ENCODE assay signal across 8 mouse cellular contexts in genomic region chr7:140186646-140187620, GRCm38 (mm10). TPM values are rescaled to one million over a fixed set of nuclear protein-coding genes. Genes with fewer than 3 reads are reported as not detected.
DNase-seq lines count a peak whose midpoint lies in the region; ATAC-seq and TF ChIP-seq lines count a peak whose summit lies in the region.

No protein-coding gene starts in this region.

- no peaks in the 10 kb centered on the region for H3K4me1 ChIP-seq in midbrain, postnatal 0 days (ENCODE audit: insufficient read depth, low read length)
- no peaks in the 10 kb centered on the region for H3K4me1 ChIP-seq in midbrain, embryonic 10.5 days
- H3K4me1 ChIP-seq in embryonic facial prominence, embryonic 10.5 days: no peaks in the 10 kb centered on the region
- no peaks in the 10 kb centered on the region for H3K4me1 ChIP-seq in neural tube, embryonic 15.5 days

- H3K36me3 ChIP-seq in midbrain, postnatal 0 days (ENCODE audit: insufficient read depth, low read length): no peaks in the 10 kb centered on the region
- H3K36me3 ChIP-seq in midbrain, embryonic 10.5 days: no peaks in the 10 kb centered on the region
- no peaks in the 10 kb centered on the region for H3K36me3 ChIP-seq in embryonic facial prominence, embryonic 10.5 days (replicated peaks)
- H3K36me3 ChIP-seq in neural tube, embryonic 15.5 days: no peaks in the 10 kb centered on the region

- no peak overlapping the region for H3K4me3 ChIP-seq in midbrain, postnatal 0 days (ENCODE audit: low read depth, low read length)
- no peak overlapping the region for H3K4me3 ChIP-seq in midbrain, embryonic 10.5 days
- H3K4me3 ChIP-seq in embryonic facial prominence, embryonic 10.5 days: no peak overlapping the region
- no peak overlapping the region for H3K4me3 ChIP-seq in neural tube, embryonic 15.5 days (replicated peaks)

- no peaks in the 10 kb centered on the region for H3K27me3 ChIP-seq in midbrain, postnatal 0 days (ENCODE audit: insufficient read depth, low read length)
- H3K27me3 ChIP-seq in midbrain, embryonic 10.5 days (ENCODE audit: low read depth, poor library complexity, severe bottlenecking): no peaks in the 10 kb centered on the region
- H3K27me3 ChIP-seq in embryonic facial prominence, embryonic 10.5 days (replicated peaks; ENCODE audit: low read depth, poor library complexity, severe bottlenecking): no peaks in the 10 kb centered on the region
- H3K27me3 ChIP-seq in neural tube, embryonic 15.5 days (replicated peaks): no peaks in the 10 kb centered on the region

- no peaks in the 10 kb centered on the region for H3K9me3 ChIP-seq in midbrain, postnatal 0 days (ENCODE audit: low read length)
- no peaks in the 10 kb centered on the region for H3K9me3 ChIP-seq in midbrain, embryonic 10.5 days (replicated peaks)
- no peaks in the 10 kb centered on the region for H3K9me3 ChIP-seq in embryonic facial prominence, embryonic 10.5 days
- H3K9me3 ChIP-seq in neural tube, embryonic 15.5 days (replicated peaks): no peaks in the 10 kb centered on the region

- WGBS in midbrain, postnatal 0 days: 59% methylated on average over 18 of the region's 18 CpGs
- 70% methylated on average over 18 of the region's 18 CpGs for WGBS in midbrain, embryonic 10.5 days
- WGBS in embryonic facial prominence, embryonic 10.5 days: 67% methylated on average over 18 of the region's 18 CpGs
- WGBS in neural tube, embryonic 15.5 days: 57% methylated on average over 18 of the region's 18 CpGs

- no peak for ATAC-seq in midbrain, postnatal 0 days (ENCODE audit: low FRiP score)
- no peak for ATAC-seq in monocyte, adult 5-6 weeks (replicated peaks; ENCODE audit: insufficient number of reproducible peaks, low FRiP score, low TSS enrichment, poor library complexity, severe bottlenecking)
- no peak for ATAC-seq in neural tube, embryonic 15.5 days (ENCODE audit: low FRiP score)

- peak; percentile 6 for DNase-seq in adrenal gland, adult 2 months
- no peak for DNase-seq in adrenal gland, postnatal 4 days (ENCODE audit: low spot score in 2 of 2)
- peak; percentile 26 for DNase-seq in midbrain, postnatal 0 days (ENCODE audit: low spot score)
- no peak for DNase-seq in midbrain, embryonic 10.5 days (ENCODE audit: low spot score)
- peak; percentile 11 for DNase-seq in embryonic facial prominence, embryonic 10.5 days (ENCODE audit: low spot score)
- peak; percentile 23 for DNase-seq in liver

- no peak overlapping the region for H3K4me2 ChIP-seq in midbrain, postnatal 0 days (ENCODE audit: low read depth, low read length, poor library complexity, severe bottlenecking)
- no peak overlapping the region for H3K4me2 ChIP-seq in neural tube, embryonic 15.5 days

- H3K27ac ChIP-seq in midbrain, postnatal 0 days (ENCODE audit: low read depth, low read length): no peak overlapping the region
- H3K27ac ChIP-seq in midbrain, embryonic 10.5 days (replicated peaks): no peak overlapping the region
- H3K27ac ChIP-seq in embryonic facial prominence, embryonic 10.5 days (replicated peaks): no peak overlapping the region
- no peak overlapping the region for H3K27ac ChIP-seq in neural tube, embryonic 15.5 days (replicated peaks)

- peak; percentile 64 for TF ChIP-seq CTCF in midbrain, postnatal 0 days (IDR thresholded peaks at IDR 0.05)

- H3K9ac ChIP-seq in midbrain, postnatal 0 days (replicated peaks; ENCODE audit: low read length, poor library complexity, severe bottlenecking): no peak overlapping the region
- no peak overlapping the region for H3K9ac ChIP-seq in neural tube, embryonic 15.5 days (replicated peaks)

RNA-seq across cellular contexts. Expression of gene Olfr523, which starts 13.9 kb away (rescaled TPM):
- total RNA-seq in adrenal gland, adult 2 months (2021): not detected
- not detected in 2 replicates for polyA plus RNA-seq in adrenal gland, adult 2 months (2012; rRNA removed)
- not detected for total RNA-seq in adrenal gland, postnatal 4 days (2021)
- total RNA-seq in midbrain, postnatal 0 days (2014; rRNA removed): not detected in 2 replicates
- 0.05 TPM in 1 of 2 replicates, not detected in the other for polyA plus RNA-seq in midbrain, postnatal 0 days (2015; fragmentation: Nextera tagmentation; extraction: Ambion mirVana)
- not detected in 2 replicates for polyA plus RNA-seq in midbrain, embryonic 10.5 days (2016; fragmentation: Nextera tagmentation; extraction: Ambion mirVana)
- polyA plus RNA-seq in embryonic facial prominence, embryonic 10.5 days (2016; fragmentation: Nextera tagmentation; extraction: Ambion mirVana): not detected in 2 replicates
- total RNA-seq in monocyte, adult 5-6 weeks (2017): not detected in 3 replicates
- not detected in 2 replicates for polyA plus RNA-seq in neural tube, embryonic 15.5 days (2015; fragmentation: Nextera tagmentation; extraction: Ambion mirVana)

RNA-seq across cellular contexts. Expression of gene Olfr524, which starts 18.8 kb away (rescaled TPM):
- not detected for total RNA-seq in adrenal gland, adult 2 months (2021)
- polyA plus RNA-seq in adrenal gland, adult 2 months (2012; rRNA removed): not detected in 2 replicates
- total RNA-seq in adrenal gland, postnatal 4 days (2021): not detected
- total RNA-seq in midbrain, postnatal 0 days (2014; rRNA removed): not detected in 2 replicates
- not detected in 2 replicates for polyA plus RNA-seq in midbrain, postnatal 0 days (2015; fragmentation: Nextera tagmentation; extraction: Ambion mirVana)
- polyA plus RNA-seq in midbrain, embryonic 10.5 days (2016; fragmentation: Nextera tagmentation; extraction: Ambion mirVana): not detected in 2 replicates
- polyA plus RNA-seq in embryonic facial prominence, embryonic 10.5 days (2016; fragmentation: Nextera tagmentation; extraction: Ambion mirVana): not detected in 2 replicates
- total RNA-seq in monocyte, adult 5-6 weeks (2017): not detected in 3 replicates
- 0.63 TPM in 1 of 2 replicates, not detected in the other for polyA plus RNA-seq in neural tube, embryonic 15.5 days (2015; fragmentation: Nextera tagmentation; extraction: Ambion mirVana)

RNA-seq across cellular contexts. Expression of gene Olfr522, which starts 22.4 kb away (rescaled TPM):
- not detected for total RNA-seq in adrenal gland, adult 2 months (2021)
- not detected in 2 replicates for polyA plus RNA-seq in adrenal gland, adult 2 months (2012; rRNA removed)
- total RNA-seq in adrenal gland, postnatal 4 days (2021): not detected
- not detected in 2 replicates for total RNA-seq in midbrain, postnatal 0 days (2014; rRNA removed)
- polyA plus RNA-seq in midbrain, postnatal 0 days (2015; fragmentation: Nextera tagmentation; extraction: Ambion mirVana): not detected in 2 replicates
- polyA plus RNA-seq in midbrain, embryonic 10.5 days (2016; fragmentation: Nextera tagmentation; extraction: Ambion mirVana): not detected in 2 replicates
- not detected in 2 replicates for polyA plus RNA-seq in embryonic facial prominence, embryonic 10.5 days (2016; fragmentation: Nextera tagmentation; extraction: Ambion mirVana)
- total RNA-seq in monocyte, adult 5-6 weeks (2017): not detected in 3 replicates
- not detected in 2 replicates for polyA plus RNA-seq in neural tube, embryonic 15.5 days (2015; fragmentation: Nextera tagmentation; extraction: Ambion mirVana)

RNA-seq across cellular contexts. Expression of gene Cd163l1, which starts 31.1 kb away (rescaled TPM):
- total RNA-seq in adrenal gland, adult 2 months (2021): not detected
- 0.08 TPM in 1 of 2 replicates, not detected in the other for polyA plus RNA-seq in adrenal gland, adult 2 months (2012; rRNA removed)
- not detected for total RNA-seq in adrenal gland, postnatal 4 days (2021)
- total RNA-seq in midbrain, postnatal 0 days (2014; rRNA removed): not detected in 2 replicates
- polyA plus RNA-seq in midbrain, postnatal 0 days (2015; fragmentation: Nextera tagmentation; extraction: Ambion mirVana): not detected in 2 replicates
- not detected in 2 replicates for polyA plus RNA-seq in midbrain, embryonic 10.5 days (2016; fragmentation: Nextera tagmentation; extraction: Ambion mirVana)
- polyA plus RNA-seq in embryonic facial prominence, embryonic 10.5 days (2016; fragmentation: Nextera tagmentation; extraction: Ambion mirVana): not detected in 2 replicates
- 0.39 to 0.48 TPM in 2 of 3 replicates, not detected in the other for total RNA-seq in monocyte, adult 5-6 weeks (2017)
- 13.1 TPM in 1 of 2 replicates, not detected in the other for polyA plus RNA-seq in neural tube, embryonic 15.5 days (2015; fragmentation: Nextera tagmentation; extraction: Ambion mirVana)

RNA-seq across cellular contexts. Expression of gene Sprn, which starts 32.3 kb away (rescaled TPM):
- total RNA-seq in adrenal gland, adult 2 months (2021): 1 to 10 TPM in 1 of 2 experiments, under 1 TPM in 1; 0.55 to 1.2 TPM
- 0.99 and 2.4 TPM in 2 replicates for polyA plus RNA-seq in adrenal gland, adult 2 months (2012; rRNA removed)
- total RNA-seq in adrenal gland, postnatal 4 days (2021): 1 to 10 TPM; 1.7 to 2.6 TPM
- 63.9 and 70.5 TPM in 2 replicates for total RNA-seq in midbrain, postnatal 0 days (2014; rRNA removed)
- polyA plus RNA-seq in midbrain, postnatal 0 days (2015; fragmentation: Nextera tagmentation; extraction: Ambion mirVana): 34.9 and 38.3 TPM in 2 replicates
- 0.49 and 0.79 TPM in 2 replicates for polyA plus RNA-seq in midbrain, embryonic 10.5 days (2016; fragmentation: Nextera tagmentation; extraction: Ambion mirVana)
- polyA plus RNA-seq in embryonic facial prominence, embryonic 10.5 days (2016; fragmentation: Nextera tagmentation; extraction: Ambion mirVana): 0.15 and 0.67 TPM in 2 replicates
- total RNA-seq in monocyte, adult 5-6 weeks (2017): not detected in 3 replicates
- 23.2 and 26.3 TPM in 2 replicates for polyA plus RNA-seq in neural tube, embryonic 15.5 days (2015; fragmentation: Nextera tagmentation; extraction: Ambion mirVana)

Comparison
In these comparisons a context has a peak if more than half of its experiments do, and no peak if none do; other contexts are left out.
1. DNase-seq: peak in adrenal gland, adult 2 months (single experiment), midbrain, postnatal 0 days (single experiment), embryonic facial prominence, embryonic 10.5 days (single experiment) and liver (single experiment); none in adrenal gland, postnatal 4 days (0 of 2) and midbrain, embryonic 10.5 days (single experiment).